In genomic region chr10:83088318-83088717, GRCm38 (mm10) we compare ENCODE assay signal across 16 mouse cellular contexts.
DNase-seq lines count a peak whose midpoint lies in the region; ATAC-seq and TF ChIP-seq lines count a peak whose summit lies in the region.
"Had no signal": no experiment of that assay in that cellular context is flagged by ENCODE, and none has a peak within 500 bp of the region (broad histone marks: within the 10 kb centered on the region; RNA-seq: fewer than 3 reads in every experiment).

No protein-coding gene starts in this region.

- 79% methylated on average over 7 of the region's 7 CpGs for WGBS in forebrain, embryonic 10.5 days
- WGBS in forebrain, postnatal 0 days, result 72% methylated on average over 7 of the region's 7 CpGs
- WGBS in kidney, embryonic 15.5 days, result 24% methylated on average over 7 of the region's 7 CpGs
- WGBS in limb, embryonic 10.5 days, result 55% methylated on average over 7 of the region's 7 CpGs
- 61% methylated on average over 7 of the region's 7 CpGs for WGBS in midbrain, postnatal 0 days

- H3K27ac ChIP-seq in forebrain, embryonic 10.5 days, result peak overlapping the region; percentile 63
- no peak overlapping the region for H3K27ac ChIP-seq in forebrain, postnatal 0 days (ENCODE audit: low read depth, low read length)
- peak overlapping the region; percentile 20 for H3K27ac ChIP-seq in kidney, embryonic 15.5 days
- peak overlapping the region; percentile 70; the same call in 1 of the 2 replicates for H3K27ac ChIP-seq in limb, embryonic 10.5 days
- H3K27ac ChIP-seq in midbrain, postnatal 0 days (ENCODE audit: low read depth, low read length), result 0 out of 2 replicates have a peak overlapping the region, but pooled peaks have one; percentile 1
- H3K27ac ChIP-seq: stomach, embryonic 15.5 days had no signal

- ATAC-seq in forebrain, postnatal 0 days, result no peak
- no peak for ATAC-seq in kidney, embryonic 15.5 days (replicated peaks; ENCODE audit: low FRiP score)
- no peak for ATAC-seq in midbrain, postnatal 0 days (ENCODE audit: low FRiP score)

- no peaks in the 10 kb centered on the region for H3K36me3 ChIP-seq in forebrain, embryonic 10.5 days (replicated peaks)
- no peaks in the 10 kb centered on the region for H3K36me3 ChIP-seq in forebrain, postnatal 0 days (ENCODE audit: insufficient read depth)
- H3K36me3 ChIP-seq in kidney, embryonic 15.5 days, result no peaks in the 10 kb centered on the region
- H3K36me3 ChIP-seq in limb, embryonic 10.5 days, result no peaks in the 10 kb centered on the region
- H3K36me3 ChIP-seq in midbrain, postnatal 0 days (ENCODE audit: insufficient read depth, low read length), result no peaks in the 10 kb centered on the region
- H3K36me3 ChIP-seq: stomach, embryonic 15.5 days had no signal

- no peaks in the 10 kb centered on the region for H3K27me3 ChIP-seq in forebrain, embryonic 10.5 days (ENCODE audit: poor library complexity, severe bottlenecking)
- H3K27me3 ChIP-seq in forebrain, postnatal 0 days (ENCODE audit: insufficient read depth, low read length), result no peaks in the 10 kb centered on the region
- no peaks in the 10 kb centered on the region for H3K27me3 ChIP-seq in kidney, embryonic 15.5 days
- no peaks in the 10 kb centered on the region for H3K27me3 ChIP-seq in limb, embryonic 10.5 days (ENCODE audit: low read depth, poor library complexity, severe bottlenecking)
- H3K27me3 ChIP-seq in midbrain, postnatal 0 days (ENCODE audit: insufficient read depth, low read length), result no peaks in the 10 kb centered on the region
- H3K27me3 ChIP-seq: stomach, embryonic 15.5 days had no signal

- H3K4me2 ChIP-seq in forebrain, postnatal 0 days (ENCODE audit: low read depth), result no peak overlapping the region
- no peak overlapping the region for H3K4me2 ChIP-seq in kidney, embryonic 15.5 days
- no peak overlapping the region for H3K4me2 ChIP-seq in midbrain, postnatal 0 days (ENCODE audit: low read depth, low read length, poor library complexity, severe bottlenecking)
- H3K4me2 ChIP-seq: liver, embryonic 11.5 days; stomach, embryonic 15.5 days had no signal

- peaks cover 46% of the 10 kb centered on the region for H3K4me1 ChIP-seq in forebrain, embryonic 10.5 days
- no peaks in the 10 kb centered on the region for H3K4me1 ChIP-seq in forebrain, postnatal 0 days (ENCODE audit: insufficient read depth)
- peaks cover 74% of the 10 kb centered on the region for H3K4me1 ChIP-seq in kidney, embryonic 15.5 days
- peaks cover 59% of the 10 kb centered on the region for H3K4me1 ChIP-seq in limb, embryonic 10.5 days
- peaks cover 12% of the 10 kb centered on the region; the same call in 1 of the 2 replicates for H3K4me1 ChIP-seq in midbrain, postnatal 0 days (ENCODE audit: insufficient read depth, low read length)

- H3K4me3 ChIP-seq in forebrain, embryonic 10.5 days, result no peak overlapping the region
- H3K4me3 ChIP-seq in forebrain, postnatal 0 days (ENCODE audit: low read depth, low read length), result no peak overlapping the region
- no peak overlapping the region for H3K4me3 ChIP-seq in kidney, embryonic 15.5 days (replicated peaks)
- no peak overlapping the region for H3K4me3 ChIP-seq in limb, embryonic 10.5 days
- no peak overlapping the region for H3K4me3 ChIP-seq in midbrain, postnatal 0 days (ENCODE audit: low read depth, low read length)
- H3K4me3 ChIP-seq: stomach, embryonic 15.5 days had no signal

- H3K9me3 ChIP-seq in forebrain, embryonic 10.5 days, result no peaks in the 10 kb centered on the region
- H3K9me3 ChIP-seq in forebrain, postnatal 0 days (ENCODE audit: low read length), result no peaks in the 10 kb centered on the region
- H3K9me3 ChIP-seq in kidney, embryonic 15.5 days (replicated peaks), result no peaks in the 10 kb centered on the region
- no peaks in the 10 kb centered on the region for H3K9me3 ChIP-seq in limb, embryonic 10.5 days (replicated peaks)
- no peaks in the 10 kb centered on the region for H3K9me3 ChIP-seq in midbrain, postnatal 0 days (ENCODE audit: low read length)
- H3K9me3 ChIP-seq: stomach, embryonic 15.5 days had no signal

- no peak for TF ChIP-seq CTCF in forebrain, postnatal 0 days (IDR thresholded peaks at IDR 0.05; ENCODE audit: low read depth)
- TF ChIP-seq CTCF in midbrain, postnatal 0 days (IDR thresholded peaks at IDR 0.05), result no peak

- no peak overlapping the region for H3K9ac ChIP-seq in forebrain, postnatal 0 days
- H3K9ac ChIP-seq in kidney, embryonic 15.5 days, result no peak overlapping the region
- no peak overlapping the region for H3K9ac ChIP-seq in midbrain, postnatal 0 days (replicated peaks; ENCODE audit: low read length, poor library complexity, severe bottlenecking)
- H3K9ac ChIP-seq: stomach, embryonic 15.5 days had no signal

- no peak for DNase-seq in forebrain, embryonic 10.5 days (ENCODE audit: extremely low spot score, low spot score)
- DNase-seq in forebrain, postnatal 0 days, result no peak
- no peak for DNase-seq in kidney, adult 8-10 months
- DNase-seq in limb, embryonic 10.5 days (ENCODE audit: low spot score), result no peak
- DNase-seq in midbrain, postnatal 0 days (ENCODE audit: low spot score), result no peak
- no peak for DNase-seq in embryo, embryonic 9.5 days (ENCODE audit: extremely low spot score)
- no peak for DNase-seq in cerebellum, adult 9-11 months
- DNase-seq: adrenal gland, postnatal 25 days; cerebellum, adult 9-10 months; embryo, embryonic 11 days; kidney, adult 9 months; lung, postnatal 10 days; right cerebral cortex, adult 18-20 months had no signal
